ENCODE assay signal across 8 mouse cellular contexts in the genomic region with DNA sequence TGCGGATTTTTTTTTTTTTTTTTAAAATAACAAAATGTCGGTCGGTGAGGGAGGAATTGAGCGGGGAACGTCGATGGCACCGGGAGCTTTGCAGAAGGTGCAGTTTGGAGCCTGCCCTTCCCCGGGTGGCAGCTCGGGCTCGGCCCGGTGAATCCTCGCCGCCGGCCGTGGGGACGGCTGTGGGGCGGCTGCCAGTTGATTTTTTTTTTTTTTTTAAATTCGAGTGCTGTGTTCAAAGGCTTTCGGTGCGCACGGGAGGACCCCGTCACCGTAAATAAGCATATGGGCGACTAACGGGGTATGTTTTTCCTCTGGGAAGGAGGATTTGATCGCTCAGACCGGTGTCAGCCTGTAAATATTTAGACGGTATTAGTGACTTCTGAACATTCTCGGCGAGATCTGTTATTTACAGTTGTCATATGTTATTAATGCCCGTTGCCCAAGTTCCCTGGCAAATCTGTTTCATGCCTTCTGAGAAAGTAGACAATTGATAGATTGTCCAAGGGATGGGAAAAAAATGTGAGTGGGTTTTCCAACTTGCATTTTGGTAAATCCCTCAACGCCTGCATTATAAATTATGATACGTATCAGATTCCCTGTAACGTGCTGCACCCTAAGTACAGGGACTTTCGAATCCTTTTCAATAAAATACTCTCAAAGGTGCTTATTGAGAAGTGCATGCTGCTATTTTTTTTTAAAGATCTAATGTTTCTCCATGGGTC. TPM values are rescaled to one million over a fixed set of nuclear protein-coding genes. Genes with fewer than 3 reads are reported as not detected.
DNase-seq lines count a peak whose midpoint lies in the region; ATAC-seq and TF ChIP-seq lines count a peak whose summit lies in the region.

No protein-coding gene starts in this region.

- no peak for TF ChIP-seq RAD21 in MEL (IDR thresholded peaks at IDR 0.05; ENCODE audit: low read depth, low read length)

- H3K27ac ChIP-seq in MEL (ENCODE audit: control insufficient read depth, low read depth, low read length): peak overlapping the region; percentile 26
- peak overlapping the region; percentile 87 for H3K27ac ChIP-seq in heart, adult 2 months
- H3K27ac ChIP-seq in kidney, embryonic 16.5 days (ENCODE audit: low read length): peak overlapping the region; percentile 99
- peak overlapping the region; percentile 97 for H3K27ac ChIP-seq in lung, postnatal 0 days (ENCODE audit: low read length)
- no peak overlapping the region for H3K27ac ChIP-seq in small intestine, adult 2 months (ENCODE audit: insufficient read depth, low read depth, low read length)

- DNase-seq in B cell, adult 2 months: peak; percentile 30 to 37
- peak; percentile 51 for DNase-seq in MEL (ENCODE audit: low read depth, low spot score)
- peak; percentile 70 to 72 for DNase-seq in cerebellum, postnatal 10 days
- peak; percentile 39 to 60 for DNase-seq in heart, adult 2 months
- peak; percentile 48 for DNase-seq in lung, postnatal 0 days (ENCODE audit: low spot score)

- H3K4me1 ChIP-seq in MEL (ENCODE audit: control insufficient read depth in 1 of 2, insufficient read depth in 2 of 2, low read length in 2 of 2): peaks cover 8 to 22% of the 10 kb centered on the region in 2 experiments
- peaks cover 15% of the 10 kb centered on the region for H3K4me1 ChIP-seq in heart, adult 2 months (ENCODE audit: control insufficient read depth, insufficient read depth, low read length)
- peaks cover 45% of the 10 kb centered on the region for H3K4me1 ChIP-seq in kidney, embryonic 16.5 days (ENCODE audit: insufficient read depth, low read length)
- peaks cover 14% of the 10 kb centered on the region; the same call in 1 of the 2 replicates for H3K4me1 ChIP-seq in lung, postnatal 0 days (ENCODE audit: insufficient read depth, low read depth, low read length)
- H3K4me1 ChIP-seq in small intestine, adult 2 months (ENCODE audit: control insufficient read depth, insufficient read depth, insufficient read length, low read length): peaks cover 2% of the 10 kb centered on the region; the same call in 1 of the 2 replicates

- ATAC-seq in kidney, embryonic 16.5 days (ENCODE audit: low FRiP score, low TSS enrichment): no peak
- ATAC-seq in lung, postnatal 0 days: no peak
- ATAC-seq in megakaryocyte progenitor cell, adult 5-6 weeks (replicated peaks; ENCODE audit: poor library complexity): no peak

- TF ChIP-seq CTCF in MEL (IDR thresholded peaks at IDR 0.05 in 2 of 3, conservative IDR thresholded peaks at IDR 0.05 in 1 of 3; ENCODE audit: control insufficient read depth in 1 of 3, insufficient read depth in 1 of 3, low read depth in 2 of 3, low read length in 3 of 3, poor library complexity in 1 of 3, severe bottlenecking in 1 of 3): no peak
- no peak for TF ChIP-seq CTCF in heart, adult 2 months (IDR thresholded peaks at IDR 0.05)
- no peak for TF ChIP-seq CTCF in lung, postnatal 0 days (IDR thresholded peaks at IDR 0.05)
- TF ChIP-seq CTCF in small intestine, adult 2 months (IDR thresholded peaks at IDR 0.05; ENCODE audit: extremely low read depth, insufficient read length, insufficient replicate concordance, low read depth, low read length): peak; percentile 1; the same call in 1 of the 2 replicates

- H3K9ac ChIP-seq in MEL (ENCODE audit: control insufficient read depth, low read depth, low read length, poor library complexity, severe bottlenecking): peak overlapping the region; percentile 97
- peak overlapping the region; percentile 100 for H3K9ac ChIP-seq in heart, adult 2 months (ENCODE audit: low read depth, low read length)
- H3K9ac ChIP-seq in kidney, embryonic 16.5 days (replicated peaks; ENCODE audit: low read length): peak overlapping the region; percentile 99
- peak overlapping the region; percentile 92 for H3K9ac ChIP-seq in lung, postnatal 0 days (replicated peaks; ENCODE audit: low read depth)

- H3K4me2 ChIP-seq in kidney, embryonic 16.5 days (replicated peaks; ENCODE audit: low read depth, low read length): peak overlapping the region; percentile 79
- peak overlapping the region; percentile 79 for H3K4me2 ChIP-seq in lung, postnatal 0 days (replicated peaks; ENCODE audit: low read depth, low read length)

- peaks cover 45% of the 10 kb centered on the region for H3K79me2 ChIP-seq in MEL (ENCODE audit: control insufficient read depth, insufficient read depth, low read length, poor library complexity)
- H3K79me2 ChIP-seq in heart, adult 2 months (replicated peaks; ENCODE audit: control insufficient read depth, insufficient read depth, low read length): no peaks in the 10 kb centered on the region

- intact Hi-C loops in heart, adult 2 months (cut with DNase I): loop anchor here (2.0 to 5.0 kb wide), 2 partner anchors 37 to 45 kb away; no protein-coding TSS in a partner anchor

- H3K4me3 ChIP-seq in MEL (ENCODE audit: control insufficient read depth in 1 of 2, insufficient read depth in 1 of 2, low read depth in 2 of 2, low read length in 2 of 2): peak overlapping the region; percentile 83 to 98
- peak overlapping the region; percentile 64 for H3K4me3 ChIP-seq in heart, adult 2 months
- H3K4me3 ChIP-seq in kidney, embryonic 16.5 days (ENCODE audit: low read length): peak overlapping the region; percentile 81
- H3K4me3 ChIP-seq in lung, postnatal 0 days (ENCODE audit: low read depth, low read length): peak overlapping the region; percentile 98
- peak overlapping the region; percentile 100 for H3K4me3 ChIP-seq in small intestine, adult 2 months (ENCODE audit: low read depth, low read length)

- peaks cover 0 to 41% of the 10 kb centered on the region in 2 experiments; a peak in 3 of 4 replicates for H3K36me3 ChIP-seq in MEL (ENCODE audit: control insufficient read depth in 1 of 2, insufficient read depth in 2 of 2, low read length in 2 of 2)
- peaks cover 19% of the 10 kb centered on the region for H3K36me3 ChIP-seq in heart, adult 2 months (ENCODE audit: control insufficient read depth, insufficient read depth, low read length)
- H3K36me3 ChIP-seq in kidney, embryonic 16.5 days (ENCODE audit: insufficient read depth, low read length): no peaks in the 10 kb centered on the region
- H3K36me3 ChIP-seq in lung, postnatal 0 days (ENCODE audit: insufficient read depth, low read length): no peaks in the 10 kb centered on the region
- no peaks in the 10 kb centered on the region for H3K36me3 ChIP-seq in small intestine, adult 2 months (ENCODE audit: control insufficient read depth, insufficient read depth, low read length)

- TF ChIP-seq EP300 in MEL (IDR thresholded peaks at IDR 0.05; ENCODE audit: low read depth in 1 of 2, low read length in 2 of 2): 0 out of 4 replicates have a peak, but pooled peaks of 1 of the 2 experiments have one; percentile 6
- no peak for TF ChIP-seq EP300 in heart, adult 2 months (IDR thresholded peaks at IDR 0.05; ENCODE audit: insufficient read depth, low read depth, low read length)
- no peak for TF ChIP-seq EP300 in lung, postnatal 0 days (IDR thresholded peaks at IDR 0.05)

- no peaks in the 10 kb centered on the region for H3K27me3 ChIP-seq in MEL (ENCODE audit: control insufficient read depth in 1 of 2, insufficient read depth in 2 of 2, low read length in 2 of 2)
- no peaks in the 10 kb centered on the region for H3K27me3 ChIP-seq in heart, adult 2 months (ENCODE audit: control insufficient read depth, insufficient read depth, low read length)
- H3K27me3 ChIP-seq in kidney, embryonic 16.5 days (ENCODE audit: insufficient read depth, low read length): no peaks in the 10 kb centered on the region
- H3K27me3 ChIP-seq in lung, postnatal 0 days (replicated peaks; ENCODE audit: insufficient read depth, low read length): no peaks in the 10 kb centered on the region
- no peaks in the 10 kb centered on the region for H3K27me3 ChIP-seq in small intestine, adult 2 months (ENCODE audit: control insufficient read depth, insufficient read depth, low read length)

- no peaks in the 10 kb centered on the region for H3K9me3 ChIP-seq in MEL (replicated peaks; ENCODE audit: insufficient read depth, low read length)
- H3K9me3 ChIP-seq in kidney, embryonic 16.5 days (ENCODE audit: low read length): no peaks in the 10 kb centered on the region
- no peaks in the 10 kb centered on the region for H3K9me3 ChIP-seq in lung, postnatal 0 days (ENCODE audit: low read length)

- WGBS in heart, adult 2 months: under 1% methylated on average over 35 of the region's 35 CpGs
- WGBS in kidney, embryonic 16.5 days: under 1% methylated on average over 35 of the region's 35 CpGs
- WGBS in lung, postnatal 0 days: under 1% methylated on average over 34 of the region's 35 CpGs
- WGBS in small intestine, adult 2 months: under 1% methylated on average over 35 of the region's 35 CpGs

- no peak for TF ChIP-seq POLR2A in MEL (IDR thresholded peaks at IDR 0.05; ENCODE audit: control insufficient read depth in 1 of 2, insufficient read depth in 1 of 2, low read depth in 1 of 2, low read length in 2 of 2, poor library complexity in 1 of 2)
- no peak for TF ChIP-seq POLR2A in heart, adult 2 months (IDR thresholded peaks at IDR 0.05; ENCODE audit: insufficient read depth, low read depth, low read length)
- no peak for TF ChIP-seq POLR2A in small intestine, adult 2 months (IDR thresholded peaks at IDR 0.05; ENCODE audit: low read depth, low read length)

TF ChIP-seq in MEL, 35 proteins besides CTCF, POLR2A, EP300 and RAD21:
- TF ChIP-seq CHD1 (IDR thresholded peaks at IDR 0.05; ENCODE audit: low read depth, low read length) (peak; percentile 62), MXI1 (IDR thresholded peaks at IDR 0.05; ENCODE audit: low read depth, low read length) (peak; percentile 15; the same call in 1 of the 2 replicates), ZMIZ1 (IDR thresholded peaks at IDR 0.05; ENCODE audit: low read depth, low read length) (no peak), ZNF384 (IDR thresholded peaks at IDR 0.05; ENCODE audit: low read depth, low read length) (peak; percentile 78; the same call in 1 of the 2 replicates), KAT2A (conservative IDR thresholded peaks at IDR 0.05; ENCODE audit: low read depth, low read length) (no peak), ETS1 (IDR thresholded peaks at IDR 0.05; ENCODE audit: low read depth, low read length) (no peak), SIN3A (IDR thresholded peaks at IDR 0.05; ENCODE audit: low read length) (peak; percentile 49), POLR2AphosphoS2 (IDR thresholded peaks at IDR 0.05; ENCODE audit: low read length) (no peak)

RNA-seq across cellular contexts. Expression of gene Ube2e3, which starts 2.0 kb away (rescaled TPM):
- 41.9 and 49.4 TPM in 2 replicates for total RNA-seq in MEL (2012; rRNA removed)
- polyA plus RNA-seq in MEL (2012; ENCODE audit: insufficient read depth in 1 of 2, insufficient read length in 2 of 2, low read depth in 1 of 2, low replicate concordance in 2 of 2, missing spikeins in 1 of 2): 100 to 1,000 TPM in 1 of 2 experiments, 10 to 100 TPM in 1; 99.4 to 160 TPM
- 10 to 100 TPM; 42.1 to 47.8 TPM for total RNA-seq in heart, adult 2 months (2021)
- polyA plus RNA-seq in heart, adult 2 months (2012; rRNA removed): 20.9 and 39.4 TPM in 2 replicates
- 148 and 159 TPM in 2 replicates for polyA plus RNA-seq in kidney, embryonic 16.5 days (2015; fragmentation: Nextera tagmentation; extraction: Ambion mirVana)
- polyA plus RNA-seq in lung, postnatal 0 days (2015; fragmentation: Nextera tagmentation; extraction: Ambion mirVana): 94.7 and 97.5 TPM in 2 replicates
- 10.0 and 32.7 TPM in 2 replicates for polyA plus RNA-seq in small intestine, adult 2 months (2012; rRNA removed)
- total RNA-seq in megakaryocyte progenitor cell, adult 5-6 weeks (2015): 69.7 and 75.2 TPM in 2 replicates
- total RNA-seq in megakaryocyte progenitor cell, adult 5-6 weeks (2017): 33.9 and 36.8 TPM in 2 replicates
